Mouse (Mus musculus): Measurements from ENCODE around the gene Trp53tg5. TPM values are rescaled to one million over a fixed set of nuclear protein-coding genes. Genes with fewer than 3 reads are reported as not detected.
A peak's percentile ranks its signal among the peaks of the same experiment; 100 is the strongest.

Trp53tg5 gene
- total RNA-seq, 2 experiments from 2014 or later: not detected

- no peak for DNase-seq
These were observed 22.8 kb upstream of the Trp53tg5 start for GRCm38 (mm10) chr2:164496331-164496730.

- no peak for DNase-seq
These were observed 20.6 kb upstream of the Trp53tg5 start for GRCm38 (mm10) chr2:164494126-164494525.

GRCm38 (mm10) chr2:164487812-164488211, 14.3 kb upstream of the Trp53tg5 start:
- DNase-seq: no peak

GRCm38 (mm10) chr2:164487115-164487527, 13.6 kb upstream of the Trp53tg5 start:
- no peak for DNase-seq

GRCm38 (mm10) chr2:164486258-164487114, 13.0 kb upstream of the Trp53tg5 start:
- DNase-seq: peak; percentile 81 to 86

- DNase-seq: peak; percentile 71 to 72
These were observed 12.2 kb upstream of the Trp53tg5 start, which contains the start of gene Dbndd2 for GRCm38 (mm10) chr2:164485681-164486257. Dbndd2 (plus strand) TSS chr2:164486106.

- peak; percentile 66 to 72 for DNase-seq
These were observed 3.3 kb downstream of the Trp53tg5 start for GRCm38 (mm10) chr2:164470254-164470653.

GRCm38 (mm10) chr2:164466787-164467186, 6.7 kb downstream of the Trp53tg5 start:
- DNase-seq: no peak

GRCm38 (mm10) chr2:164465161-164465560, 8.4 kb downstream of the Trp53tg5 start:
- DNase-seq: no peak

GRCm38 (mm10) chr2:164460745-164461551, 12.6 kb downstream of the Trp53tg5 start, which contains the start of gene Gm20458:
Gm20458 (plus strand) TSS chr2:164460967.
- DNase-seq: peak; percentile 98 to 99

- peak; percentile 18 to 44 for DNase-seq
These were observed 15.0 kb downstream of the Trp53tg5 start for GRCm38 (mm10) chr2:164458535-164458934.

- DNase-seq: peak in 1 of 2 experiments; percentile 4
These were observed 15.6 kb downstream of the Trp53tg5 start for GRCm38 (mm10) chr2:164457942-164458341.

GRCm38 (mm10) chr2:164456864-164457300, 16.6 kb downstream of the Trp53tg5 start, which contains the start of gene Sys1:
Sys1 (plus strand) TSS chr2:164456964.
- DNase-seq: peak; percentile 34 to 61

- DNase-seq: peak in 1 of 2 experiments; percentile 34
These were observed 17.1 kb downstream of the Trp53tg5 start for GRCm38 (mm10) chr2:164456413-164456812.

GRCm38 (mm10) chr2:164455421-164456190, 17.9 kb downstream of the Trp53tg5 start:
- peak; percentile 76 to 86 for DNase-seq

- DNase-seq: peak; percentile 93
These were observed 18.7 kb downstream of the Trp53tg5 start for GRCm38 (mm10) chr2:164454846-164455245.

- peak in 1 of 2 experiments; percentile 17 for DNase-seq
These were observed 19.5 kb downstream of the Trp53tg5 start for GRCm38 (mm10) chr2:164453887-164454500.

GRCm38 (mm10) chr2:164453047-164453757, 20.3 kb downstream of the Trp53tg5 start:
- DNase-seq: peak; percentile 54 to 66

GRCm38 (mm10) chr2:164452000-164452676, 21.4 kb downstream of the Trp53tg5 start:
- peak; percentile 72 to 85 for DNase-seq

All from heart, adult 18-20 months (tissue).